Mouse (Mus musculus) gastrocnemius, adult 18-20 months (tissue): ENCODE data around the gene Arhgdib. TPM values are rescaled to one million over a fixed set of nuclear protein-coding genes. Genes with fewer than 3 reads are reported as not detected.

ENCODE experiments used
- DNase-seq: peaks from one replicate; pipeline ENCODE4 v3.0.0; 2021; ENCODE audit warnings: low spot score
- total RNA-seq, 2 experiments: library from RNA; stranded (reverse); gene quantifications; 2 replicates each; pipeline ENCODE4 v1.2.3; 2021

The Arhgdib gene
- total RNA-seq, 2 experiments from 2014 or later = 5.8 to 10.9 TPM

GRCm38 (mm10) chr6:136921601-136922000 is 20.1 kb downstream of the Arhgdib start:
- DNase-seq = no peak

- peak; percentile 80 for DNase-seq
Measured at GRCm38 (mm10) chr6:136920320-136921257, 21.1 kb downstream of the Arhgdib start.

- no peak for DNase-seq
Measured at GRCm38 (mm10) chr6:136917885-136918284, 23.8 kb downstream of the Arhgdib start.

GRCm38 (mm10) chr6:136915721-136916395 is 25.8 kb downstream of the Arhgdib start:
- DNase-seq = no peak

GRCm38 (mm10) chr6:136914234-136914633 is 27.5 kb downstream of the Arhgdib start:
- DNase-seq = no peak

GRCm38 (mm10) chr6:136913384-136914126 is 28.1 kb downstream of the Arhgdib start:
- no peak for DNase-seq

- DNase-seq = no peak
Measured at GRCm38 (mm10) chr6:136912751-136913265, 28.9 kb downstream of the Arhgdib start.

GRCm38 (mm10) chr6:136910247-136910890 is 31.3 kb downstream of the Arhgdib start:
- no peak for DNase-seq

- DNase-seq = peak; percentile 51
Measured at GRCm38 (mm10) chr6:136906937-136907293, 34.8 kb downstream of the Arhgdib start.

- DNase-seq = no peak
Measured at GRCm38 (mm10) chr6:136906283-136906936, 35.3 kb downstream of the Arhgdib start.

GRCm38 (mm10) chr6:136903885-136904470 is 37.7 kb downstream of the Arhgdib start:
- DNase-seq = no peak

GRCm38 (mm10) chr6:136902527-136902926 is 39.2 kb downstream of the Arhgdib start:
- no peak for DNase-seq

GRCm38 (mm10) chr6:136901010-136901409 is 40.7 kb downstream of the Arhgdib start:
- no peak for DNase-seq

GRCm38 (mm10) chr6:136900369-136901009 is 41.2 kb downstream of the Arhgdib start:
- DNase-seq = no peak

GRCm38 (mm10) chr6:136898954-136899353 is 42.7 kb downstream of the Arhgdib start:
- no peak for DNase-seq

GRCm38 (mm10) chr6:136898222-136898621 is 43.5 kb downstream of the Arhgdib start:
- no peak for DNase-seq

- peak; percentile 25 for DNase-seq
Measured at GRCm38 (mm10) chr6:136897789-136898188, 43.9 kb downstream of the Arhgdib start.

- DNase-seq = peak; percentile 25
Measured at GRCm38 (mm10) chr6:136894532-136895339, 47.0 kb downstream of the Arhgdib start.

- no peak for DNase-seq
Measured at GRCm38 (mm10) chr6:136892002-136892401, 49.7 kb downstream of the Arhgdib start.
